Mouse (Mus musculus): ENCODE data around the gene Znrd1.

The Znrd1 gene

GRCm38 (mm10) chr17:36982253-36983155 is 24.1 kb upstream of the Znrd1 start:
- ChIA-PET CTCF (interaction anchor here in 2 of 4 experiments (0.7 to 2.1 kb wide), 5 partner anchors 15 to 159 kb away, joined by 3 to 7 read pairs (median 3); no protein-coding TSS in a partner anchor), POLR2A (interaction anchor here (0.6 to 10.9 kb wide), 70 partner anchors 9 to 215 kb away, joined by 3 to 469 read pairs (median 7); partner anchors contain the start of genes Gabbr1 (in 4 of the 4), Trim26 (in 2 of the 4), Zfp57 (in 2 of the 4) and Znrd1 (in 2 of the 4))

DNA sequence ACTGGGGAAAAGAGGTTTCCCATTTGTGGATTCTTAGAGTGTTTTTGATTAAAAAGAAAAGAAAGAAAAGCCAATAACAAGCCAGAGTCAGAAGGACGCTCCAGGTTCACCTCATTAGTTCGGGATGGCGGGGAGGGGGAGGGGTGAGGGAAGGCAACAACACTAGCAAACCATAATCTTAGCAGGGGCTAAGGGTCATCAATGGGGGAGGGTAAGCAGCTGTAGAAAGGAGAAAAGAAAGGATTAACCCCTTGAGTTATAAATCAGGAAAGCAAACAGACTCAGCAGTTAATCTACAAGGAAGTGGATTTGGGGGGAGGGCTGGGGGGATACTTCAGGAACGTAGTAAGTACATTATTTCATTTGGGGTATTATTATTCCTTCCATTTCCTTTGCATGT is 23.5 kb upstream of the Znrd1 start:
- ChIA-PET CTCF (interaction anchor here in 2 of 4 experiments (0.7 to 2.1 kb wide), 5 partner anchors 15 to 158 kb away, joined by 3 to 7 read pairs (median 3); no protein-coding TSS in a partner anchor), POLR2A (interaction anchor here (0.6 to 10.9 kb wide), 66 partner anchors 7 to 209 kb away, joined by 3 to 469 read pairs (median 9); partner anchors contain the start of genes Gabbr1 (in 4 of the 4), H2-M5 (in 2 of the 4), Trim26 (in 2 of the 4) and Zfp57 (in 2 of the 4))

DNA sequence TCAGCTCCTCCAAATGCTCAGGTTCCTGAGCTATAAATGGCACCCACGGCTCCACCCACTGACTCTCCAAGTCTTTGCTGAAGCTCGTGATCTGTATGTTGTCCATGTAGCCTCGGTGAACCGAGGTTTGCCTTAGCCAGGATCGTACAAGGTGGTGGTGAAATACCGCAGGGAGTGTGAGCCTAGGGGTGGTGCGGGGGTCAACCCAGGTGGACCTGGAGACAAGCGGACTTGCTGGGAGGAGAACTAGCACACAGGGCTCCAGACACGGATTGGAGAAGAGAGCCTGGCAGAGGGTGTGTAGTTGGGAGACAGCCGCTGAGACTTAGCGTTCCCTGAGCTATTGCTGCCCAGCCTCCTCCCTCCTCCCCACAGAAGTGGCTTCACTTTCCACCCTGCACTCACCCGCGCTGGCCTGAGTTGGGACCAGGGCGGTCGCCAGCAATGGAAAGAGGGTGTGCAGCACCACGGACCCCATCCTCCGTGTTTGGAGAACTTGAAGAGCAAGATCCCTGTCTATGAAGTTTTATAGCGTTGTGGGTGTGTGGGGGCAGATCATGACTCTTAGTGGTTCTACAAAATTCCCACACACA is 23.0 kb upstream of the Znrd1 start, which contains the start of gene 2410137M14Rik:
Gene 2410137M14Rik, minus strand, starts transcription at position 17 of the 593 bp plus-strand sequence.
- ChIA-PET POLR2A (interaction anchor here (0.5 to 10.9 kb wide), 66 partner anchors 8 to 209 kb away, joined by 3 to 469 read pairs (median 9); partner anchors contain the start of genes Gabbr1 (in 4 of the 4), H2-M5 (in 3 of the 4), Trim26 (in 2 of the 4) and Zfp57 (in 2 of the 4)), CTCF (interaction anchor here in 2 of 4 experiments (0.8 to 2.1 kb wide), 5 partner anchors 9 to 157 kb away, joined by 3 to 7 read pairs (median 3); no protein-coding TSS in a partner anchor)

GRCm38 (mm10) chr17:36973271-36973787 is 15.0 kb upstream of the Znrd1 start:
- CTCF ChIA-PET, result interaction anchor here in 3 of 4 experiments (0.8 to 1.3 kb wide), 10 partner anchors 8 to 77 kb away, joined by 3 to 6 read pairs (median 4); partner anchors contain the start of genes Gabbr1 (in 2 of the 3), 2410137M14Rik (in 1 of the 3) and H2-M5 (in 1 of the 3)
- POLR2A ChIA-PET, result interaction anchor here (0.6 to 13.6 kb wide), 91 partner anchors 9 to 1135 kb away, joined by 3 to 424 read pairs (median 6); partner anchors contain the start of genes 2410137M14Rik (in 4 of the 4), H2-M5 (in 4 of the 4), Znrd1 (in 4 of the 4) and Znrd1as (in 4 of the 4)

DNA sequence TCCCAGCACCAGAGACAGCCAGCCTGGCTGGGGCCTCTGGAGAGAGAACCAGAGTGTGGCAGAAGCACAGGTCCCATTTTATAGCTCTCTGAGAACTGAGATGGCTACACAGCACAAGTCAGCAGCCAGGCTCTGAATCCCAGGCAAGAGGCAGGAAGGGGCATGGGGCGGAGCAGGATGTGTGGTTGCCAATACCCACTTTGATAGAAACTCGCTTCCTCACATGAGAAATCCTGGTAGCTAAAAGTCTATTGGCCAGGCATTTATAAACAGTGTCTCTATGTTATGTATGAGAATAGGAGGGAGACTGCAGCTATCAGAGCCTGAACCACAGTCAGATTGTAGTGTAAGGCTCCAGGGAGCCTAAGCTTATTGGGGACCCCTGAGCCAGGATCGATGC is 14.4 kb upstream of the Znrd1 start:
- CTCF ChIA-PET, result interaction anchor here in 3 of 4 experiments (0.8 to 1.3 kb wide), 10 partner anchors 8 to 77 kb away, joined by 3 to 6 read pairs (median 4); partner anchors contain the start of genes Gabbr1 (in 2 of the 3), 2410137M14Rik (in 1 of the 3) and H2-M5 (in 1 of the 3)
- POLR2A ChIA-PET, result interaction anchor here (0.6 to 13.6 kb wide), 89 partner anchors 9 to 1134 kb away, joined by 3 to 424 read pairs (median 6); partner anchors contain the start of genes 2410137M14Rik (in 4 of the 4), H2-M5 (in 4 of the 4), Znrd1 (in 4 of the 4) and Znrd1as (in 4 of the 4)

- CTCF ChIA-PET, result interaction anchor here in 2 of 4 experiments (0.8 to 1.4 kb wide), 4 partner anchors 10 to 79 kb away, joined by 3 to 7 read pairs (median 4); no protein-coding TSS in a partner anchor
- POLR2A ChIA-PET, result interaction anchor here (0.6 to 13.6 kb wide), 41 partner anchors 9 to 1063 kb away, joined by 3 to 424 read pairs (median 5); partner anchors contain the start of genes 2410137M14Rik (in 4 of the 4), H2-M5 (in 2 of the 4), Znrd1 (in 2 of the 4) and Znrd1as (in 2 of the 4)
These were observed 13.0 kb upstream of the Znrd1 start for GRCm38 (mm10) chr17:36971172-36971850.

- ChIA-PET CTCF (interaction anchor here in 2 of 4 experiments (0.8 to 1.4 kb wide), 4 partner anchors 10 to 79 kb away, joined by 3 to 7 read pairs (median 4); no protein-coding TSS in a partner anchor), POLR2A (interaction anchor here (0.6 to 13.6 kb wide), 46 partner anchors 8 to 1211 kb away, joined by 3 to 424 read pairs (median 5); partner anchors contain the start of genes 2410137M14Rik (in 4 of the 4), Znrd1 (in 3 of the 4), Znrd1as (in 3 of the 4) and H2-M5 (in 2 of the 4))
These were observed 12.0 kb upstream of the Znrd1 start for GRCm38 (mm10) chr17:36970316-36970890.

DNA sequence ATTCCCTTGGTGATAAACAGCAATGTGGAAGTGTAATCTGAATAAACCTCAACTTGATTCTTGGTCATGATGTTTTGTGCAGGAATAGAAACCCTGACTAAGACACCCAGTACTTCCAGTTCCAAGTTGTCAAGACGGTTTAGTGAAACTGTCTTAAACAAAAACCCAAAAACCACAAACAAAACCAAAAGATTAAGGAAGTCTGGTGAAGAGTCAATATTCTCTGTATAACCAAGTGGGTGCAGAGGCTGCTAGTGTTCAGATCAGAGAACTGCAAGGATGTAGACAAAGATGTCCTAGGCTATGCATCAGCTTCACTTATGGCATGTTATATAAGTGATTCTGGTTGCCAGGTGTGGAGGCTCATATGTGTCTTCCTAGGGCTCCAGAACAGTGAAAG is 8.5 kb upstream of the Znrd1 start:
- ChIA-PET CTCF (interaction anchor here in 1 of 4 experiments (1.3 kb wide), 1 partner anchor 52 kb away, joined by 3 read pairs; no protein-coding TSS in a partner anchor), POLR2A (interaction anchor here in 3 of 4 experiments (0.6 to 13.6 kb wide), 8 partner anchors 8 to 103 kb away, joined by 3 to 424 read pairs (median 3); partner anchors contain the start of genes 2410137M14Rik (in 1 of the 3), H2-M5 (in 1 of the 3) and Zfp57 (in 1 of the 3))

DNA sequence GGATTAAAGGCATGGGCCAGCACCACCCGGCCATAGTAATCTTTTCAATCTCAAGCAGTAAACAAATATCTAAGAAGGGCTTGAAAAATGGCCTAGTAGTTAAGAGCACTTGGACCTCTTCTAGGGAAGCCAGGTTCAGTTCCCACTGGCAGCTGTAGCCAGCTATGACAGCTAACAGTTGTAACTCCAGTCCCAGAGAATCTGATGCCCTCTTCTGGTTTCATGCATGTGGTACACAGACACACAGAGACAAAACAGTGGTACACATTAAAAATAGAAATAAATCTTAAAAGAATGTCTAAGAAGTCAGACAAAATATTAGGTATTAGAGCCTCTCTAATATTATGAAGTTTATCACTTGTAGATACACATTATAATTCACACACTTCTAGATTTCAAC is 2.8 kb upstream of the Znrd1 start:
- POLR2A ChIA-PET, result interaction anchor here (0.7 to 6.6 kb wide), 15 partner anchors 9 to 121 kb away, joined by 3 to 50 read pairs (median 6); partner anchors contain the start of genes 2410137M14Rik (in 2 of the 4), Gabbr1 (in 1 of the 4) and Ppp1r11 (in 1 of the 4)
- CTCF ChIA-PET, result interaction anchor here in 1 of 4 experiments (0.6 kb wide), 1 partner anchor 9 kb away, joined by 3 read pairs; no protein-coding TSS in a partner anchor

DNA sequence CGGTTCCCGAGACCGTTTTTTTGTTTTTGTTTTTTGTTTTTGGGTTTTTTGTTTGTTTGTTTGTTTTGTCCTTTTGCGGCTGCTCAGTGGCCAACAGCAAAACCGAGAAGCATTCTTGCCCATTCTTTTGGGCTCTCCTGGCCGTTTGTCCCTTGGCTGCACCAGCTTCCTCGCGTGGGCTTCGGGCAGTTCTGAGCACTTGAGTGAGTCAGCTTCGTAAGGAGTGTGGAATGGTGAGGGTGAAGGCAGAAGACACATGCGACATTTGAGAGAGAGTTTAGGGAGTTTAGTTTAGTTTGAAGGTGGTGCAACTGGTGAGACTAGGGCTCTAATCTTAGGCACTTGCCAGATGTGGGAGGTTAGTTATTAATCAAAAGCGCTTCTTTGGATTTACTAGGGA is 525 bp upstream of the Znrd1 start:
- CTCF ChIA-PET, result interaction anchor here in 1 of 4 experiments (0.9 kb wide), 1 partner anchor 12 kb away, joined by 3 read pairs; no protein-coding TSS in a partner anchor
- POLR2A ChIA-PET, result interaction anchor here (0.6 to 6.6 kb wide), 26 partner anchors 11 to 124 kb away, joined by 3 to 48 read pairs (median 6); partner anchors contain the start of genes 2410137M14Rik (in 3 of the 4), Gabbr1 (in 1 of the 4) and Rnf39 (in 1 of the 4)

DNA sequence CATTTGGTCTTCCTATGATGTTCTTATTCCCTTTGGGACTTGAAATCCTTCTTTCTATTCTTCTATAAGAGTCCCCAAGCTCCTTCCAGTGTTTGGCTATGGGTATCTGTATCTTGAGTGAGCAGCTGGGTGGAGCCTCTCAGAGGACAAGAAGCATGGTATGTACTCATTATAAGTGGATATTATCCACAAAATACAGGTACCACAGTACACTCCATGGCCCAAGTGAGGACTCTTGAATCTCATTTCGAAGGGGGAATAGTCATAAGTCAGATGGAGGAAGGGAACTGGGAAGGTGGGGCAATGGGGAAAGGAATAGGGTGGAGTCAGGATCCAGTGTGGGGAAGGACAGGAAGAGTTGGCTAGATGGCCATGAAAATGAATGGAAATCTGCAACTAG is 5.3 kb downstream of the Znrd1 start:
- CTCF ChIA-PET, result no interaction called here
- POLR2A ChIA-PET, result interaction anchor here in 3 of 4 experiments (0.5 to 2.5 kb wide), 5 partner anchors 17 to 93 kb away, joined by 3 to 15 read pairs (median 3); partner anchors contain the start of gene Gabbr1 (in 1 of the 3)

DNA sequence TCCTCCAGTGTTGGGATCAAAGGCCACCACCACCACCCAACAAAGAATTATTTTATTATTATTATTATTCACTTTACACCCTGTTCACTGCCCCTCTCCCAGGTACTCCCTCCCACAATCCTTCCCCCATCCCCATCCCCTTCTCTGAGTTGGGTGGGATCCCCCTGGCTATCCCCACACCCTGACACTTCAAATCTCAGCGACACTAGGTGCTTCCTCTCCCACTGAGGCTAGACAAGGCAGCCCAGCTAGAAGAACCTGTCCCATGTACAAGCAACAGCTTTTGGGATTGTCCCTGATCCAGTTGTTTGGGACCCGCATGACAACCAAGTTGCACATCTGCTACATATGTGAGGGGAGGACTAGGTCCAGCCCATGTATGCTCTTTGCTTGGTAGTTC is 5.7 kb downstream of the Znrd1 start:
- CTCF ChIA-PET, result no interaction called here
- POLR2A ChIA-PET, result interaction anchor here (0.6 to 2.5 kb wide), 12 partner anchors 8 to 102 kb away, joined by 3 to 15 read pairs (median 4); no protein-coding TSS in a partner anchor

DNA sequence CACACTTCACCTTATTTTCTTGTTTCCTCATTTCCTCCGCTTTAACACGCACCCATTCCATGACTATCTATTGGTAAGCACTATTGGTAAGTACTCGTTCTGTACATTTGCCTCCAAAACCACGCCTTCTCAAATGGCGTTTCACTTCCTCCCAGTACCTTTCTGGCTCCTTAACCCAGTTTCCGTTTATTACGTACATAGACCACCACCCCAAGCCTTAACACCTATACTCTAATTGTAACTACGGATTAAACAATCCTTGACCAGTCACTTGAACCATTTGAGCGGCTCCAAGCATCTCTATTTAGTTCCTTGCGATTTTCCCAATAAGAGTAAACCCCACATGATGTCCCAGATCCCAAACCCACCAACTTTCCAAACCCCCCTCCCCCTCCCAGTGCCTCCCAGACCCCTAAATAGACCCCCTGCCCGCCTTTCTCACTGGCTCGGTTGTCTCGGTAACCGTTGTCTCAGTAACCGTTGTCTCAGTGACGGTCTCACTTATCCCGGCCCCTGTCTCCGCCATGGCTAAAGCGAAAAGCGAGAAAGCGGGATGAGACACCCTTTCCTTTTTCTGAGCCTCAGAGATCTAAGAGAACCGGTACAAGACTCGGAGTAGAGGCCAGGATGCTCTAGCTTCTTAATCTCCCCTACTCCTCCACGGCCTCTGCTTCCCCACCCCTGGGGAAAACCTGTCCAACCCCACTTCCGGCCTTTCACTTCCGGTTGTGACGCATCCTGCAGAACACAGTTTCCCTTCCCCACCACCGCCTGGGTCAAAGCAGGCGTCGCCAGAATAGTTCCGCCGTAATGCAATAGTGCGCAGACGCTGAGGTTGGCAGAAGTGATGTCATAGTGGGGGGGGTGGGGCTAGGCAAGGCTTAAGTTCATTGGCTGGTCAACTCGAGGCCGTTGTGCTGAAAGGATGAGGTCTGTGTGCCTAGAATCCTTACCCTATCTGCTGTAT is 7.1 kb downstream of the Znrd1 start, which contains the start of gene Ppp1r11:
Gene Ppp1r11, minus strand, starts transcription at position 761 of the 967 bp plus-strand sequence.
- ChIA-PET CTCF (interaction anchor here in 1 of 4 experiments (0.6 kb wide), 1 partner anchor 37 kb away, joined by 4 read pairs; no protein-coding TSS in a partner anchor), POLR2A (interaction anchor here in 3 of 4 experiments (0.6 to 2.5 kb wide), 23 partner anchors 9 to 129 kb away, joined by 3 to 15 read pairs (median 4); partner anchors contain the start of gene 2410137M14Rik (in 1 of the 3))

- ChIA-PET POLR2A (interaction anchor here in 2 of 4 experiments (0.6 to 1.1 kb wide), 5 partner anchors 9 to 1028 kb away, joined by 3 read pairs; partner anchors contain the start of genes Zfp57 (in 1 of the 2), Znrd1 (in 1 of the 2) and Znrd1as (in 1 of the 2)), CTCF (interaction anchor here in 1 of 4 experiments (1.2 kb wide), 1 partner anchor 34 kb away, joined by 3 read pairs; no protein-coding TSS in a partner anchor)
These were observed 9.1 kb downstream of the Znrd1 start for GRCm38 (mm10) chr17:36949265-36949664.
